Mouse (Mus musculus) embryonic fibroblast, embryonic 13.5 days (primary cell): ENCODE measurements around the gene Ttc25. TPM values are rescaled to one million over a fixed set of nuclear protein-coding genes. Genes with fewer than 3 reads are reported as not detected.

ENCODE experiments used
- H3K27ac ChIP-seq: 2 replicates; pipeline ENCODE4 v1.5.1; 2012; ENCODE audit warnings: low read length, control low read depth, inconsistent platforms; ENCODE audit not compliant: insufficient read depth
- H3K4me1 ChIP-seq: 2 replicates; pipeline ENCODE4 v1.6.1; 2011; ENCODE audit warnings: low read length; ENCODE audit not compliant: control insufficient read depth, insufficient read depth
- H3K4me3 ChIP-seq: 2 replicates; pipeline ENCODE4 v1.5.1; 2011; ENCODE audit warnings: mild to moderate bottlenecking, control low read depth, low read length; ENCODE audit not compliant: insufficient read depth
- CTCF ChIP-seq: IDR thresholded peaks from 2 replicates; pipeline ENCODE4 v1.5.1; 2011; ENCODE audit warnings: mild to moderate bottlenecking, control low read depth, low read length, moderate library complexity, borderline replicate concordance; ENCODE audit not compliant: insufficient read depth
- POLR2A ChIP-seq: IDR thresholded peaks from 2 replicates; pipeline ENCODE4 v1.6.1; 2011; ENCODE audit warnings: low read depth, mild to moderate bottlenecking, control low read depth, low read length, moderate library complexity
- polyA plus RNA-seq: library from polyadenylated mRNA; stranded (reverse); fragments of >200 nt; gene quantifications from 2 replicates; pipeline ENCODE4 v1.2.4, GENCODE M21; 2011; ENCODE audit warnings: low read depth; ENCODE audit not compliant: missing spikeins, insufficient read length

Ttc25 gene
- polyA plus RNA-seq = 0.20 TPM in 1 of 2 replicates, not detected in the other

GRCm38 (mm10) chr11:100544832-100545745 lies at the start of gene Ttc25:
Gene Ttc25, plus strand, starts transcription at chr11:100545607.
- Histone ChIP-seq H3K4me3 (peak within 1 kb of the TSS; percentile 50), H3K4me1 (0 out of 2 replicates have a peak, but pooled peaks cover 2% of the 10 kb centered on the region), H3K27ac (no peak within 1 kb of the TSS)
- peak; percentile 95 for TF ChIP-seq POLR2A
- TF ChIP-seq CTCF = no peak

DNA sequence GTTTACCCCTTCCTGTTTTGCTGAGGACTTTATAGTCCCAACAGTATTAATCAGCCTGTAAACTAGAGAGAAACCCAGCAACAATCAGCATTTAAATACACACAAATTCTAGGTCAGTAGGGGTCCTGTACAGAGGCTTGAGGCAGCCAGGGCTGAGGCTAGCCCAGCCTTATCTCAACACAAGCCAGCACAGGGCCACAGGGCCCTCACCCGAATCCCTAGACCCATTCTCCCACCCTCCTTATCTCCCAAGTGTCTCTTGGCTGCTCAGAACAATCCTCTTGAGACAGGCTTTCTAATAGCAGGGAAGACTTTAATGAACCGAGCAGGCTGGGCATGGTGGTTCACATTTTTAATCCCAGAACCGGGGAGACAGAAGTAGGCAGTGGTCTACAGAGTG lies 45.2 kb upstream of the Ttc25 start:
- H3K27ac ChIP-seq = no peak overlapping the region
- TF ChIP-seq CTCF (no peak), POLR2A (no peak)
- H3K4me3 ChIP-seq = no peak overlapping the region
- no peaks in the 10 kb centered on the region for H3K4me1 ChIP-seq

DNA sequence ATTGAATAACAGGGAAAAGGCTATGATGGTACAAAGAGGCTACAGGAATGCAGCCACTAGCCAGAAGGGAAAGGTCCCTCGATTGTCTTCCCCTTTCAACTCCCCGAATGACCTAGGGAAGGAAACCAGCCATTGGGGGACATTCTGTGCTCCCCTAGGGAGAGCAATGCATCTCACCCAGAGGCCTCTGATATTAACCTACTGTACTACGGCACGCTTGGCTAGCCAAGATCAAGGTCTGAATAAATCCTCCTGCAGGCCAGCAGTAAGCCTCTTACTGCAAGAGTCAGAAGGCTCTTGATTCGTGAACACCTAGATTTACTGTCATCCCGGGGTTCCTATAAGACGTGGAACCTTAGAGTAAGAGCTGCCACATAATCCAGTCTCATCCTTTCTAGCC lies 44.8 kb upstream of the Ttc25 start:
- Histone ChIP-seq H3K4me1 (no peaks in the 10 kb centered on the region), H3K4me3 (no peak overlapping the region), H3K27ac (no peak overlapping the region)
- TF ChIP-seq CTCF (no peak), POLR2A (no peak)

DNA sequence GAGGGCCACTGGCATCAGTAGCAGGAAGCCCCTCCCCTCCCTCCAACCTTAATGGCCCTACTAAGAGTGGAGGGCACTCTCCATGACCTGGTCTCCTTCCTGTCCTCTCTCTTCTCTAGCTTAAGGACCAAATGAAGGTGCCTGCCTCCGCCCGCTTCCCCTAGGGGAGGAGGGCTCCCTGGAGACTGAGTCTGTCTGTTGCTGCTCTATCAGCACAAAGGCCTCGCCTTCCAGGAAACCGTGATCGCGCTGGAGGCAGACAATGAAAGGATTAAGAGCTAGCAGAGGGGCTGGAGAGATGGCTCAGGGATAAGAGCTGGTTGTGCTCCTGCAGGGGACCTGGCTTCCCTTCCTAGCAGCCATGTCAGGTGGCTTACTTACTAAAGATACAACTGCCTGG lies 44.1 kb upstream of the Ttc25 start:
- no peak for TF ChIP-seq POLR2A
- no peak overlapping the region for H3K27ac ChIP-seq
- H3K4me1 ChIP-seq = no peaks in the 10 kb centered on the region
- H3K4me3 ChIP-seq = no peak overlapping the region

DNA sequence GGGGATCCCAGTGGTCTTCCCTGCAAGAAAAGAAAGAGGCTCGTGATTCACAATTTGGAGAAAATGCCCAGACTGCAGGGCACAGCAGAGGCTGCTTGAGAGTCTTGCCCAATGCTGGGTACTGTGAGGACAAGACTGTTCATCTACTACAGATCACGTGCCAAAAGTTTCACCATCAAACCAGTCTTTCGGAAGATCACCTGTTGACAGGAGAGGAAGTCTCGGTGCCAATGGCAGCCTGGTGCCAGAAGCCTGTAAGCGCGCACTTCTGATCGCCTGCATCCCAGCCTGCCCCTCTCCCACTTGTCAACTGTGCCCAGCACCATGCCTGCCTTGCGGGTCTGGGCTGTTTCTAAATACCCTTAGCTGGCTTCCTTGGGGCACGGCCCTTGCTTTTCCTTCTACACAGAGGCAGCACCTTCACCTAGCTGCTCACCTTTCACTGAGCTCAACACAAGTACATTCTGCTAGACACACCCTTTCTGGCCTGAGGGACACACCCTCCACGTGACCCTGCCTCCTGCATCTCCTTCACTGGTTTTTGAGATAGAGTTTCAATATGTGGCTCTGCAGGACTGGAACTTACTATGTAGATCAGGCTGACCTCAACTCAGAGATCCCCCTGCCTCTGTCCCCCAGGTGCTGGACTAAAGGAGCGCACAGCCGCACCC lies 40.3 kb upstream of the Ttc25 start:
- Histone ChIP-seq H3K4me1 (no peaks in the 10 kb centered on the region), H3K4me3 (no peak overlapping the region), H3K27ac (no peak overlapping the region)
- no peak for TF ChIP-seq CTCF
- TF ChIP-seq POLR2A = no peak

DNA sequence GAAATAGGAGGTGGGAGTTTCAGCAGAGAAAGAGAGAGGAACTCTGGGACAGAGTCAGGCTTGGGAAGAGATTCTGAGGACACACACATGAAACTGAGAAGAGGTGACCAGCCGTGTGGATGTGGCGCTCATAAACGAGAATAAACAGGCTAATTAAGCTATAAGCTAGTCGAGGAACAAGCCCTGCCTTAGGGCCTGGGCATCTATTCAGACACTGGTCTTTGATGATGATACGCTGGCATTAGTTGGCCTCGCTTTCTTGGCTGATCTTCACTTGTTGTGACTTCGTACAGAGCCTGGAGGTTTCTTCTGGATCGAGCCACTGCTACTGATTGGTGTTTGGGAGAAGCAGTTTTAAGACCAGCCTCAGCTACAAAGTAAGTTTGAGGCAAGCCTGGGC lies 39.4 kb upstream of the Ttc25 start:
- TF ChIP-seq CTCF (no peak), POLR2A (no peak)
- Histone ChIP-seq H3K27ac (no peak overlapping the region), H3K4me1 (no peaks in the 10 kb centered on the region), H3K4me3 (no peak overlapping the region)

DNA sequence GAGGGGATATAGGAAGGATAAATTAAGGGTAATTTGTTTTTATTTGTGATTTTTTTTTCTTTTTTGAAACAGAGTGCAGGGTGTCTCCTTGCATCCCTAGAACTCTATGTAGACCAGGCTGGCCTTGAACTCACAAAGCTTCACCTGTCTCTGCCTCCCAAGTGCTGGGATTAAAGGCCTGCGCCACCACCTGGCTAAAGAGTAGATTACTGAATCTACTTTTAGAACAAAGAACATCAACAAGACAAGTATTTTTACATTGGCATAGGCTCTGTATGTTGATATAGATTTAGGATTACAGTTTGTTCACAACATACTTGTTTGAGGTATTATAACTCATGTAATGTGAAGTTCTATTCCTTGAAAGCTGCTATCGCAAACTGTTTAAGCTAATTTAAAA lies 34.9 kb upstream of the Ttc25 start:
- Histone ChIP-seq H3K4me1 (no peaks in the 10 kb centered on the region), H3K27ac (no peak overlapping the region), H3K4me3 (no peak overlapping the region)
- TF ChIP-seq CTCF = no peak
- TF ChIP-seq POLR2A = no peak

DNA sequence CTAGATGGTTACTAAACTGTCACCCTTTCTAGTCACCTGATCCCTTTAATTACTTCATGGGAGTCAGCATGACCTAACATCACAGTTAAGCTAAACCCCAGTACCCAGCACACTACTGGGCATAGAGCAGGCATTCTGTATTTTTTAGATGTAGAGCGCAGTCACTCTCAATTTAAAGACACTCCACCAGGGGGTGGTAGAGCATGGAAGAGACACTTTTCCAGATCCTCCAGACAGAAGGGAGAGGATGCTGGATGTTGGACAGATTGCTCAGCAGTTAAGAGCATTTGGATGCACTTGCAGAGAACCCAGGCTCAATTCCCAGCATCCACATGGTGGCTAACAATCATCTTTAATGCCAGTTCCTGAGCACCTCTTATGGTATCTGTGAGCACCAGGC lies 33.0 kb upstream of the Ttc25 start:
- no peak overlapping the region for H3K27ac ChIP-seq
- TF ChIP-seq CTCF (no peak), POLR2A (no peak)

GRCm38 (mm10) chr11:100513716-100514115 lies 31.7 kb upstream of the Ttc25 start:
- no peak overlapping the region for H3K4me3 ChIP-seq

More for the DNA sequence above, 33.0 kb upstream of the Ttc25 start:
- no peaks in the 10 kb centered on the region for H3K4me1 ChIP-seq
- no peak overlapping the region for H3K4me3 ChIP-seq

GRCm38 (mm10) chr11:100515061-100515460 lies 30.3 kb upstream of the Ttc25 start:
- no peak overlapping the region for H3K4me3 ChIP-seq
- H3K27ac ChIP-seq = no peak overlapping the region
- no peak for TF ChIP-seq POLR2A
- no peak for TF ChIP-seq CTCF
- H3K4me1 ChIP-seq = no peaks in the 10 kb centered on the region

More at GRCm38 (mm10) chr11:100513716-100514115, 31.7 kb upstream of the Ttc25 start:
- Histone ChIP-seq H3K4me1 (no peaks in the 10 kb centered on the region), H3K27ac (no peak overlapping the region)
- TF ChIP-seq CTCF (no peak), POLR2A (no peak)
